In the genomic region with DNA sequence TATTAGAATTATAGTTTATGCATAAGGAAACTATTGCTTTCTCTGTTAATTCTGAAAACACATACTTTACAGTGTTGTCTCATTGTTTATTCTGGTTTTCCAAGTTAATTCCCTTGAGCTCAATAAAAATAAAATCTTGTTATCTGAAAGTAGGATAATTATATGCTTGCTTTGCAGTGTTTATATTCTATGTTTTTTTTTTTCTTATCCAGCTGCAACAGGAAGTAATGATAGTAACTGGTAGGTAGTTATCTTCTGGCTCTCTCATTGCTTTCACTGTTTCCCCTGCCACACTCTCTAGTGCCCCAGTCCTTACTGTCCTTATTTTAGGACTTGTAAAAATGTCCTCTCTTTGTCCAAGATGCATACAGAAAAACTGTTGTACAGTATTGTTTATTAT, we compare ENCODE assay signal across 1 mouse cellular context.
TF ChIP-seq lines count a peak whose summit lies in the region.

No protein-coding gene starts in this region.

TF ChIP-seq in MEL, 35 proteins besides CTCF, POLR2A, EP300 and RAD21:
- TF ChIP-seq CHD2 (IDR thresholded peaks at IDR 0.05; ENCODE audit: low read length): no peak
- TF ChIP-seq TCF12 (IDR thresholded peaks at IDR 0.05; ENCODE audit: low read depth, low read length): peak; percentile 25; the same call in 1 of the 2 replicates
- peak; percentile 81 for TF ChIP-seq GATA1 (IDR thresholded peaks at IDR 0.05; ENCODE audit: low read depth, low read length)
- TF ChIP-seq POLR2AphosphoS5 (IDR thresholded peaks at IDR 0.05; ENCODE audit: borderline replicate concordance, low read depth, low read length): no peak
- no peak for TF ChIP-seq E2F4 (IDR thresholded peaks at IDR 0.05; ENCODE audit: borderline replicate concordance, low read depth, low read length)
- 0 out of 2 replicates have a peak, but pooled peaks have one; percentile 31 for TF ChIP-seq RCOR1 (IDR thresholded peaks at IDR 0.05; ENCODE audit: low read depth, low read length)
- no peak for TF ChIP-seq KAT2A (conservative IDR thresholded peaks at IDR 0.05; ENCODE audit: low read depth, low read length)
- peak; percentile 31; the same call in 1 of the 2 replicates for TF ChIP-seq SIN3A (IDR thresholded peaks at IDR 0.05; ENCODE audit: low read length)
- TF ChIP-seq MYC (IDR thresholded peaks at IDR 0.05; ENCODE audit: low read depth, low read length): 0 out of 2 replicates have a peak, but pooled peaks have one; percentile 7
- peak; percentile 54; the same call in 1 of the 2 replicates for TF ChIP-seq ETS1 (IDR thresholded peaks at IDR 0.05; ENCODE audit: low read depth, low read length)
- 0 out of 2 replicates have a peak, but pooled peaks have one; percentile 1 for TF ChIP-seq ZC3H11A (IDR thresholded peaks at IDR 0.05; ENCODE audit: low read depth, low read length)
- peak; percentile 89 for TF ChIP-seq ZNF384 (IDR thresholded peaks at IDR 0.05; ENCODE audit: low read depth, low read length)
